Mouse (Mus musculus) cortical plate, adult 2 months (tissue): Measurements from ENCODE around the gene Ocrl.

Experiments used
- CTCF ChIP-seq: fragments of 200-500 bp; IDR thresholded peaks from 2 replicates; pipeline ENCODE4 v1.5.1; 2011; ENCODE audit warnings: mild to moderate bottlenecking, control low read depth, low read length; ENCODE audit not compliant: insufficient read depth; ENCODE audit errors: extremely low read depth
- POLR2A ChIP-seq: fragments of 200-500 bp; IDR thresholded peaks from 2 replicates; pipeline ENCODE4 v1.6.1; 2011; ENCODE audit warnings: mild to moderate bottlenecking, low read length, control low read depth; ENCODE audit not compliant: insufficient read depth; ENCODE audit errors: extremely low read depth

GRCm38 (mm10) chrX:47927981-47928380 is 15.8 kb downstream of the Ocrl start:
- TF ChIP-seq CTCF (no peak), POLR2A (no peak)
